Mouse (Mus musculus): ENCODE results near the gene Rap1gap2.

GRCm38 (mm10) chr11:74634490-74635275, 24.0 kb upstream of the Rap1gap2 start:
- TF ChIP-seq CTCF (IDR thresholded peaks at IDR 0.05; ENCODE audit: control insufficient read depth, insufficient read depth, low read length) (peak; percentile 72), POLR2A (IDR thresholded peaks at IDR 0.05; ENCODE audit: borderline replicate concordance, control insufficient read depth, low read depth, low read length) (no peak)
